Mouse (Mus musculus) urinary bladder, postnatal 14 days (tissue): ENCODE measurements around the gene Slc12a3.

Experiments
- DNase-seq: peaks from one replicate; pipeline ENCODE4 v3.0.0; 2021; ENCODE audit warnings: low spot score

The Slc12a3 gene

GRCm38 (mm10) chr8:94328932-94329728, at the start of gene Slc12a3:
Gene Slc12a3 (plus strand): TSS chr8:94329201.
- DNase-seq: no peak

GRCm38 (mm10) chr8:94280001-94280613, 48.9 kb upstream of the Slc12a3 start:
- DNase-seq: no peak

GRCm38 (mm10) chr8:94282453-94282985, 46.5 kb upstream of the Slc12a3 start:
- DNase-seq: no peak

GRCm38 (mm10) chr8:94284204-94284603, 44.8 kb upstream of the Slc12a3 start:
- no peak for DNase-seq

GRCm38 (mm10) chr8:94290606-94291005, 38.4 kb upstream of the Slc12a3 start:
- DNase-seq: no peak

- DNase-seq: no peak
Observed at GRCm38 (mm10) chr8:94292072-94292471, 36.9 kb upstream of the Slc12a3 start.

GRCm38 (mm10) chr8:94292626-94293025, 36.4 kb upstream of the Slc12a3 start:
- DNase-seq: no peak

GRCm38 (mm10) chr8:94295687-94296086, 33.3 kb upstream of the Slc12a3 start:
- no peak for DNase-seq

GRCm38 (mm10) chr8:94296312-94296991, 32.5 kb upstream of the Slc12a3 start:
- no peak for DNase-seq

- no peak for DNase-seq
Observed at GRCm38 (mm10) chr8:94297101-94297500, 31.9 kb upstream of the Slc12a3 start.

GRCm38 (mm10) chr8:94300809-94301208, 28.2 kb upstream of the Slc12a3 start:
- DNase-seq: no peak

GRCm38 (mm10) chr8:94304412-94304811, 24.6 kb upstream of the Slc12a3 start:
- no peak for DNase-seq

GRCm38 (mm10) chr8:94306989-94307513, 21.9 kb upstream of the Slc12a3 start:
- peak; percentile 57 for DNase-seq

GRCm38 (mm10) chr8:94307652-94308051, 21.3 kb upstream of the Slc12a3 start:
- no peak for DNase-seq

- DNase-seq: no peak
Observed at GRCm38 (mm10) chr8:94314069-94314468, 14.9 kb upstream of the Slc12a3 start.

GRCm38 (mm10) chr8:94317249-94317648, 11.8 kb upstream of the Slc12a3 start:
- no peak for DNase-seq

GRCm38 (mm10) chr8:94317691-94318090, 11.3 kb upstream of the Slc12a3 start:
- no peak for DNase-seq

- DNase-seq: no peak
Observed at GRCm38 (mm10) chr8:94320036-94320435, 9.0 kb upstream of the Slc12a3 start.

GRCm38 (mm10) chr8:94322083-94322482, 6.9 kb upstream of the Slc12a3 start:
- DNase-seq: no peak

GRCm38 (mm10) chr8:94323041-94323440, 6.0 kb upstream of the Slc12a3 start:
- DNase-seq: no peak

- DNase-seq: no peak
Observed at GRCm38 (mm10) chr8:94324071-94324470, 4.9 kb upstream of the Slc12a3 start.

GRCm38 (mm10) chr8:94326016-94326415, 3.0 kb upstream of the Slc12a3 start:
- DNase-seq: no peak
